Mouse (Mus musculus) midbrain, postnatal 0 days (tissue): ENCODE data around the gene Vmn2r89. TPM values are rescaled to one million over a fixed set of nuclear protein-coding genes. Genes with fewer than 3 reads are reported as not detected.

ENCODE experiments used
- ATAC-seq: fragments of 200-750 bp; cut with Nextera tagmentation; 2 replicates; pipeline ENCODE4 v1.8.0; 2017; ENCODE audit warnings: moderate number of reproducible peaks, mild to moderate bottlenecking, moderate TSS enrichment, moderate library complexity; ENCODE audit not compliant: low FRiP score
- DNase-seq: peaks from one replicate; pipeline ENCODE4 v3.0.0-alpha.2; 2015; ENCODE audit warnings: low spot score
- H3K27ac ChIP-seq: fragments of 300-500 bp; sonication (generic); 2 replicates; pipeline ENCODE4 v1.5.1; 2014; ENCODE audit warnings: low read depth, mild to moderate bottlenecking, low read length, mixed read lengths
- H3K27me3 ChIP-seq: fragments of 300-500 bp; sonication (generic); 2 replicates; pipeline ENCODE4 v1.6.1; 2014; ENCODE audit warnings: low read length, control low read depth, mixed read lengths; ENCODE audit not compliant: insufficient read depth
- H3K36me3 ChIP-seq: fragments of 300-500 bp; sonication (generic); 2 replicates; pipeline ENCODE4 v1.6.1; 2014; ENCODE audit warnings: low read length, control low read depth, mixed read lengths; ENCODE audit not compliant: insufficient read depth
- H3K4me1 ChIP-seq: fragments of 300-500 bp; sonication (generic); 2 replicates; pipeline ENCODE4 v1.6.1; 2014; ENCODE audit warnings: mild to moderate bottlenecking, control low read depth, antibody characterized with exemption, low read length, mixed read lengths; ENCODE audit not compliant: insufficient read depth
- H3K4me2 ChIP-seq: fragments of 300-500 bp; sonication (generic); 2 replicates; pipeline ENCODE4 v1.6.1; 2014; ENCODE audit warnings: low read depth, mild to moderate bottlenecking, low read length, mixed read lengths; ENCODE audit not compliant: poor library complexity, severe bottlenecking
- H3K4me3 ChIP-seq: fragments of 300-500 bp; sonication (generic); 2 replicates; pipeline ENCODE4 v1.5.1; 2014; ENCODE audit warnings: low read depth, mild to moderate bottlenecking, low read length, moderate library complexity
- H3K9ac ChIP-seq: fragments of 300-500 bp; sonication (generic); replicated peaks from 2 replicates; pipeline ENCODE4 v1.6.1; 2014; ENCODE audit warnings: mild to moderate bottlenecking, low read length, moderate library complexity, mixed read lengths; ENCODE audit not compliant: poor library complexity, severe bottlenecking
- H3K9me3 ChIP-seq: fragments of 300-500 bp; sonication (generic); 2 replicates; pipeline ENCODE4 v1.6.1; 2016; ENCODE audit warnings: low read length, control low read depth
- CTCF ChIP-seq: IDR thresholded peaks from 2 replicates; pipeline ENCODE4 v1.5.1; 2016; ENCODE audit warnings: antibody characterized with exemption, mild to moderate bottlenecking
- WGBS: fragments of 180-500 bp; shearing (Covaris S2); extraction: QIAGEN DNeasy Blood & Tissue Kit; methylation state at CpG from one replicate; pipeline ENCODE4 v1.1.7; 2014; 5-methylcytosine and 5-hydroxymethylcytosine counted together
- polyA plus RNA-seq: library from polyadenylated mRNA; unstranded; fragments of >200 nt; fragmentation: Nextera tagmentation; extraction: Ambion mirVana; gene quantifications from 2 replicates; pipeline ENCODE4 v1.2.1, GENCODE M21; 2015
- total RNA-seq: library from RNA; depleted of rRNA; stranded (reverse); fragments of >200 nt; gene quantifications from 2 replicates; pipeline ENCODE4 v1.2.3, GENCODE M21; 2014

Vmn2r89 gene
- total and polyA plus RNA-seq, 2 experiments from 2014 or later: not detected

DNA sequence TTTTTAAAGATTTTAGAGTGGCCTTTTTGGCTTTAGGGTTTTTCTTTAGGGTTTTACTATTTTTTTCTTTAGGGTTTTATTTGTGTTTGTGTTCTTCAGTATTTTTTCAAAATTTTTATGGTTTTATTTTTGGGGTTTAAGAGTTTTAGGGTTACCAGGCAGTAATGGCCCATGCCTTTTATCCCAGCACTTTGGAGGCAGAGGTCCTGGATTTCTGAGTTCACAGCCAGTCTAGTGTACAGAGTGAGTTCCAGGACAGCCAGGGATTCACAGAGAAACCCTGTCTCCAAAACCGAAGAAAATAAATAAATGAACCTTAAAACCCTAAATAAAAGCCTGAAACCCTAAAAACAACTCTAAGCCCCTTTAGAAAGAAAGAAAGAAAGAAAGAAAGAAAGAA, 34.5 kb downstream of the Vmn2r89 start:
- ATAC-seq: no peak
- Histone ChIP-seq H3K27me3 (no peaks in the 10 kb centered on the region), H3K4me2 (no peak overlapping the region), H3K4me3 (no peak overlapping the region), H3K9me3 (no peaks in the 10 kb centered on the region), H3K4me1 (no peaks in the 10 kb centered on the region), H3K36me3 (no peaks in the 10 kb centered on the region), H3K27ac (no peak overlapping the region), H3K9ac (no peak overlapping the region)
- no peak for TF ChIP-seq CTCF
- no peak for DNase-seq
- WGBS: 85% methylated on average over 1 of the region's 1 CpGs

- Histone ChIP-seq H3K4me3 (no peak overlapping the region), H3K9me3 (no peaks in the 10 kb centered on the region), H3K27me3 (no peaks in the 10 kb centered on the region), H3K9ac (no peak overlapping the region), H3K4me2 (no peak overlapping the region), H3K36me3 (no peaks in the 10 kb centered on the region), H3K4me1 (no peaks in the 10 kb centered on the region), H3K27ac (no peak overlapping the region)
- 97% methylated on average over 2 of the region's 2 CpGs for WGBS
- DNase-seq (no peak), ATAC-seq (no peak)
- no peak for TF ChIP-seq CTCF
Observed at GRCm38 (mm10) chr14:51495781-51496180, 44.1 kb downstream of the Vmn2r89 start.

GRCm38 (mm10) chr14:51496955-51497354, 45.3 kb downstream of the Vmn2r89 start:
- Histone ChIP-seq H3K36me3 (no peaks in the 10 kb centered on the region), H3K4me3 (no peak overlapping the region), H3K27ac (no peak overlapping the region), H3K4me1 (no peaks in the 10 kb centered on the region), H3K4me2 (no peak overlapping the region), H3K9ac (no peak overlapping the region), H3K9me3 (no peaks in the 10 kb centered on the region), H3K27me3 (no peaks in the 10 kb centered on the region)
- no peak for DNase-seq
- ATAC-seq: no peak
- TF ChIP-seq CTCF: no peak
- WGBS: 92% methylated on average over 1 of the region's 1 CpGs

GRCm38 (mm10) chr14:51497958-51498357, 46.3 kb downstream of the Vmn2r89 start:
- no peak overlapping the region for H3K27ac ChIP-seq
- WGBS: 96% methylated on average over 2 of the region's 2 CpGs
- no peak for TF ChIP-seq CTCF

GRCm38 (mm10) chr14:51499707-51500275, 48.1 kb downstream of the Vmn2r89 start:
- no peaks in the 10 kb centered on the region for H3K27me3 ChIP-seq
- H3K36me3 ChIP-seq: no peaks in the 10 kb centered on the region
- H3K4me2 ChIP-seq: no peak overlapping the region
- ATAC-seq (no peak), DNase-seq (no peak)
- no peak overlapping the region for H3K9ac ChIP-seq
- H3K4me3 ChIP-seq: no peak overlapping the region
- no peaks in the 10 kb centered on the region for H3K9me3 ChIP-seq
- WGBS: 83% methylated on average over 2 of the region's 2 CpGs
- no peak overlapping the region for H3K27ac ChIP-seq
- H3K4me1 ChIP-seq: no peaks in the 10 kb centered on the region
- no peak for TF ChIP-seq CTCF

More at GRCm38 (mm10) chr14:51497958-51498357, 46.3 kb downstream of the Vmn2r89 start:
- H3K36me3 ChIP-seq: no peaks in the 10 kb centered on the region
- no peaks in the 10 kb centered on the region for H3K4me1 ChIP-seq
- H3K27me3 ChIP-seq: no peaks in the 10 kb centered on the region
- H3K4me3 ChIP-seq: no peak overlapping the region
- H3K4me2 ChIP-seq: no peak overlapping the region
- DNase-seq (no peak), ATAC-seq (no peak)
- no peaks in the 10 kb centered on the region for H3K9me3 ChIP-seq
- H3K9ac ChIP-seq: no peak overlapping the region

- ATAC-seq (no peak), DNase-seq (no peak)
- no peak overlapping the region for H3K4me2 ChIP-seq
- no peak overlapping the region for H3K27ac ChIP-seq
- H3K36me3 ChIP-seq: no peaks in the 10 kb centered on the region
- WGBS: 92% methylated on average over 4 of the region's 4 CpGs
- H3K4me3 ChIP-seq: no peak overlapping the region
- TF ChIP-seq CTCF: no peak
- no peaks in the 10 kb centered on the region for H3K9me3 ChIP-seq
- no peaks in the 10 kb centered on the region for H3K27me3 ChIP-seq
- no peak overlapping the region for H3K9ac ChIP-seq
- no peaks in the 10 kb centered on the region for H3K4me1 ChIP-seq
Observed at GRCm38 (mm10) chr14:51500461-51500860, 48.8 kb downstream of the Vmn2r89 start.
